Mouse (Mus musculus) forebrain, embryonic 11.5 days (tissue): ENCODE results near the gene Pip4p1. TPM values are rescaled to one million over a fixed set of nuclear protein-coding genes. Genes with fewer than 3 reads are reported as not detected.
"Not testable (repeated sequence)": the region's sequence is repeated elsewhere in the genome, so short reads cannot be mapped to it uniquely, and the experiment has no call there.

Experiments
- ATAC-seq: fragments of 200-750 bp; cut with Nextera tagmentation; replicated peaks from 2 replicates; pipeline ENCODE4 v1.8.0; 2017; ENCODE audit warnings: moderate TSS enrichment; ENCODE audit not compliant: low FRiP score
- DNase-seq: peaks from one replicate; pipeline ENCODE4 v3.0.0-alpha.2; 2017; ENCODE audit warnings: low spot score
- H3K27ac ChIP-seq: fragments of 300-500 bp; sonication (generic); 2 replicates; pipeline ENCODE4 v1.5.1; 2014; ENCODE audit warnings: low read depth, low read length
- H3K27me3 ChIP-seq: fragments of 300-500 bp; sonication (generic); 2 replicates; pipeline ENCODE4 v1.6.1; 2014; ENCODE audit warnings: mild to moderate bottlenecking, low read length, mixed read lengths; ENCODE audit not compliant: control insufficient read depth, insufficient read depth
- H3K36me3 ChIP-seq: fragments of 300-500 bp; sonication (generic); 2 replicates; pipeline ENCODE4 v1.6.1; 2014; ENCODE audit warnings: mild to moderate bottlenecking, low read length, moderate library complexity, mixed read lengths; ENCODE audit not compliant: control insufficient read depth, insufficient read depth
- H3K4me1 ChIP-seq: fragments of 300-500 bp; sonication (generic); replicated peaks from 2 replicates; pipeline ENCODE4 v1.6.1; 2014; ENCODE audit warnings: low read length, mixed read lengths; ENCODE audit not compliant: control insufficient read depth, insufficient read depth
- H3K4me2 ChIP-seq: fragments of 300-500 bp; sonication (generic); 2 replicates; pipeline ENCODE4 v1.6.1; 2014; ENCODE audit warnings: low read depth, mild to moderate bottlenecking, low read length, moderate library complexity, mixed read lengths; ENCODE audit not compliant: severe bottlenecking
- H3K4me3 ChIP-seq: fragments of 300-500 bp; sonication (generic); 2 replicates; pipeline ENCODE4 v1.5.1; 2014; ENCODE audit warnings: low read depth, low read length
- H3K9ac ChIP-seq: fragments of 300-500 bp; sonication (generic); 2 replicates; pipeline ENCODE4 v1.6.1; 2014; ENCODE audit warnings: low read length
- H3K9me3 ChIP-seq: fragments of 300-500 bp; sonication (generic); 2 replicates; pipeline ENCODE4 v1.6.1; 2016; ENCODE audit warnings: low read length, mixed read lengths; ENCODE audit not compliant: control insufficient read depth
- WGBS: fragments of 180-500 bp; shearing (Covaris S2); extraction: QIAGEN DNeasy Blood & Tissue Kit; methylation state at CpG from one replicate; pipeline ENCODE4 v1.1.7; 2014; 5-methylcytosine and 5-hydroxymethylcytosine counted together
- polyA plus RNA-seq: library from polyadenylated mRNA; unstranded; fragments of >200 nt; fragmentation: Nextera tagmentation; extraction: Ambion mirVana; gene quantifications from 2 replicates; pipeline ENCODE4 v1.2.1, GENCODE M21; 2014

Pip4p1 gene
- 54.4 and 67.3 TPM in 2 replicates for polyA plus RNA-seq

- Histone ChIP-seq H3K27me3 (no peaks in the 10 kb centered on the region), H3K27ac (peak within 1 kb of the TSS; percentile 89), H3K4me1 (peaks cover 9% of the 10 kb centered on the region; the same call in 1 of the 2 replicates), H3K4me3 (peak within 1 kb of the TSS; percentile 97), H3K9ac (peak within 1 kb of the TSS; percentile 96), H3K36me3 (peaks cover 4% of the 10 kb centered on the region; the same call in 1 of the 2 replicates), H3K9me3 (no peaks in the 10 kb centered on the region), H3K4me2 (peak within 1 kb of the TSS; percentile 83)
- DNase-seq (peak; percentile 98), ATAC-seq (peak; percentile 99)
- WGBS, result 0% methylated on average over 66 of the region's 68 CpGs
These were observed at the start of gene Pip4p1, which contains the start of gene Pnp for GRCm38 (mm10) chr14:50930754-50931492. Gene Pip4p1 (minus strand): TSS chr14:50930856. Gene Pnp (plus strand): TSS chr14:50931082.

GRCm38 (mm10) chr14:50979631-50980030 lies 49.0 kb upstream of the Pip4p1 start:
- ATAC-seq, result no peak

GRCm38 (mm10) chr14:50978451-50978850 lies 47.8 kb upstream of the Pip4p1 start:
- H3K27ac ChIP-seq, H3K4me1 ChIP-seq, ATAC-seq, H3K4me3 ChIP-seq, H3K9ac ChIP-seq, H3K9me3 ChIP-seq, H3K27me3 ChIP-seq, H3K4me2 ChIP-seq, H3K36me3 ChIP-seq, DNase-seq: not testable (repeated sequence)
- 92% methylated on average over 6 of the region's 6 CpGs for WGBS

More at GRCm38 (mm10) chr14:50979631-50980030, 49.0 kb upstream of the Pip4p1 start:
- Histone ChIP-seq H3K4me2 (no peak overlapping the region), H3K4me3 (no peak overlapping the region), H3K27me3 (no peaks in the 10 kb centered on the region), H3K27ac (no peak overlapping the region), H3K9ac (no peak overlapping the region), H3K36me3 (no peaks in the 10 kb centered on the region), H3K4me1 (peaks cover 4% of the 10 kb centered on the region; the same call in 1 of the 2 replicates), H3K9me3 (no peaks in the 10 kb centered on the region)
- DNase-seq, result no peak

- no peaks in the 10 kb centered on the region for H3K36me3 ChIP-seq
- no peak overlapping the region for H3K27ac ChIP-seq
- WGBS, result 10% methylated on average over 9 of the region's 9 CpGs
- H3K4me2 ChIP-seq, result peak overlapping the region; percentile 19; the same call in 1 of the 2 replicates
- peaks cover 4% of the 10 kb centered on the region; the same call in 1 of the 2 replicates for H3K4me1 ChIP-seq
- H3K27me3 ChIP-seq, result no peaks in the 10 kb centered on the region
- no peaks in the 10 kb centered on the region for H3K9me3 ChIP-seq
- ATAC-seq (peak; percentile 51; the same call in 1 of the 2 replicates), DNase-seq (no peak)
- peak overlapping the region; percentile 43 for H3K9ac ChIP-seq
- no peak overlapping the region for H3K4me3 ChIP-seq
These were observed 46.0 kb upstream of the Pip4p1 start for GRCm38 (mm10) chr14:50976674-50977073.

GRCm38 (mm10) chr14:50975001-50975400 lies 44.3 kb upstream of the Pip4p1 start:
- H3K9me3 ChIP-seq, result no peaks in the 10 kb centered on the region
- no peak overlapping the region for H3K9ac ChIP-seq
- no peaks in the 10 kb centered on the region for H3K36me3 ChIP-seq
- peaks cover 4% of the 10 kb centered on the region; the same call in 1 of the 2 replicates for H3K4me1 ChIP-seq
- no peak overlapping the region for H3K4me2 ChIP-seq
- H3K4me3 ChIP-seq, result no peak overlapping the region
- no peak for ATAC-seq
- no peak overlapping the region for H3K27ac ChIP-seq
- WGBS, result 41% methylated on average over 5 of the region's 5 CpGs
- no peaks in the 10 kb centered on the region for H3K27me3 ChIP-seq
- no peak for DNase-seq

GRCm38 (mm10) chr14:50973700-50974099 lies 43.0 kb upstream of the Pip4p1 start:
- no peaks in the 10 kb centered on the region for H3K36me3 ChIP-seq
- H3K4me1 ChIP-seq, result peaks cover 5% of the 10 kb centered on the region; the same call in 1 of the 2 replicates
- no peak overlapping the region for H3K4me3 ChIP-seq
- no peak overlapping the region for H3K27ac ChIP-seq
- 32% methylated on average over 4 of the region's 4 CpGs for WGBS
- no peaks in the 10 kb centered on the region for H3K9me3 ChIP-seq
- DNase-seq (no peak), ATAC-seq (no peak)
- no peak overlapping the region for H3K9ac ChIP-seq
- H3K4me2 ChIP-seq, result no peak overlapping the region
- no peaks in the 10 kb centered on the region for H3K27me3 ChIP-seq

GRCm38 (mm10) chr14:50973054-50973453 lies 42.4 kb upstream of the Pip4p1 start:
- not testable (repeated sequence) for H3K9me3 ChIP-seq, H3K4me2 ChIP-seq, H3K27ac ChIP-seq, H3K27me3 ChIP-seq, H3K36me3 ChIP-seq, H3K4me1 ChIP-seq, H3K4me3 ChIP-seq, H3K9ac ChIP-seq, ATAC-seq, DNase-seq
- 93% methylated on average over 5 of the region's 5 CpGs for WGBS

- Histone ChIP-seq H3K4me1 (peaks cover 2% of the 10 kb centered on the region; the same call in 1 of the 2 replicates), H3K4me3 (no peak overlapping the region), H3K36me3 (no peaks in the 10 kb centered on the region), H3K27me3 (no peaks in the 10 kb centered on the region), H3K27ac (no peak overlapping the region), H3K9ac (no peak overlapping the region), H3K4me2 (no peak overlapping the region), H3K9me3 (no peaks in the 10 kb centered on the region)
- ATAC-seq (no peak), DNase-seq (no peak)
- WGBS, result 76% methylated on average over 1 of the region's 1 CpGs
These were observed 40.2 kb upstream of the Pip4p1 start for GRCm38 (mm10) chr14:50970822-50971221.
